Mouse (Mus musculus): ENCODE measurements around the gene Arhgap28. TPM values are rescaled to one million over a fixed set of nuclear protein-coding genes. Genes with fewer than 3 reads are reported as not detected.

Arhgap28 gene
- polyA plus RNA-seq, 1 experiment from 2014 or later: 0.90 TPM

- Histone ChIP-seq H3K9ac (no peak overlapping the region), H3K27me3 (no peaks in the 10 kb centered on the region), H3K9me3 (replicated peaks) (no peaks in the 10 kb centered on the region), H3K4me2 (no peak overlapping the region), H3K4me3 (replicated peaks) (no peak overlapping the region), H3K27ac (replicated peaks) (no peak overlapping the region), H3K36me3 (replicated peaks) (no peaks in the 10 kb centered on the region), H3K4me1 (replicated peaks) (no peaks in the 10 kb centered on the region)
- 9% methylated on average over 15 of the region's 15 CpGs for WGBS (ENCODE audit: insufficient replicate concordance)
- no peak for ATAC-seq (ENCODE audit: insufficient read depth)
Observed at GRCm38 (mm10) chr17:67988920-67989621, 14.8 kb downstream of the Arhgap28 start.

GRCm38 (mm10) chr17:67985532-67985931, 18.4 kb downstream of the Arhgap28 start:
- no peak for ATAC-seq (ENCODE audit: insufficient read depth)
- Histone ChIP-seq H3K27ac (replicated peaks) (no peak overlapping the region), H3K9ac (no peak overlapping the region), H3K36me3 (replicated peaks) (no peaks in the 10 kb centered on the region), H3K4me3 (replicated peaks) (no peak overlapping the region), H3K4me2 (no peak overlapping the region), H3K4me1 (replicated peaks) (no peaks in the 10 kb centered on the region), H3K9me3 (replicated peaks) (no peaks in the 10 kb centered on the region), H3K27me3 (no peaks in the 10 kb centered on the region)
- WGBS (ENCODE audit: insufficient replicate concordance): 54% methylated on average over 4 of the region's 4 CpGs

- H3K4me2 ChIP-seq: no peak overlapping the region
- no peaks in the 10 kb centered on the region for H3K4me1 ChIP-seq (replicated peaks)
- no peak overlapping the region for H3K4me3 ChIP-seq (replicated peaks)
- H3K9ac ChIP-seq: no peak overlapping the region
- no peak for ATAC-seq (ENCODE audit: insufficient read depth)
- 61% methylated on average over 3 of the region's 3 CpGs for WGBS (ENCODE audit: insufficient replicate concordance)
- H3K36me3 ChIP-seq (replicated peaks): no peaks in the 10 kb centered on the region
- H3K27me3 ChIP-seq: no peaks in the 10 kb centered on the region
- H3K27ac ChIP-seq (replicated peaks): no peak overlapping the region
- H3K9me3 ChIP-seq (replicated peaks): no peaks in the 10 kb centered on the region
Observed at GRCm38 (mm10) chr17:67980573-67980972, 23.3 kb downstream of the Arhgap28 start.

- no peaks in the 10 kb centered on the region for H3K36me3 ChIP-seq (replicated peaks)
- ATAC-seq (ENCODE audit: insufficient read depth): no peak
- WGBS (ENCODE audit: insufficient replicate concordance): 59% methylated on average over 5 of the region's 5 CpGs
- H3K27me3 ChIP-seq: no peaks in the 10 kb centered on the region
- no peak overlapping the region for H3K27ac ChIP-seq (replicated peaks)
- H3K4me2 ChIP-seq: no peak overlapping the region
- H3K9me3 ChIP-seq (replicated peaks): no peaks in the 10 kb centered on the region
- H3K4me1 ChIP-seq (replicated peaks): no peaks in the 10 kb centered on the region
- no peak overlapping the region for H3K4me3 ChIP-seq (replicated peaks)
- H3K9ac ChIP-seq: no peak overlapping the region
Observed at GRCm38 (mm10) chr17:67979248-67979647, 24.7 kb downstream of the Arhgap28 start.

- Histone ChIP-seq H3K4me2 (no peak overlapping the region), H3K9me3 (replicated peaks) (no peaks in the 10 kb centered on the region), H3K27me3 (no peaks in the 10 kb centered on the region), H3K9ac (no peak overlapping the region), H3K27ac (replicated peaks) (no peak overlapping the region), H3K4me1 (replicated peaks) (no peaks in the 10 kb centered on the region), H3K4me3 (replicated peaks) (no peak overlapping the region), H3K36me3 (replicated peaks) (no peaks in the 10 kb centered on the region)
- WGBS (ENCODE audit: insufficient replicate concordance): 49% methylated on average over 3 of the region's 3 CpGs
- no peak for ATAC-seq (ENCODE audit: insufficient read depth)
Observed at GRCm38 (mm10) chr17:67978786-67979185, 25.1 kb downstream of the Arhgap28 start.

- Histone ChIP-seq H3K36me3 (replicated peaks) (no peaks in the 10 kb centered on the region), H3K27ac (replicated peaks) (no peak overlapping the region), H3K4me1 (replicated peaks) (no peaks in the 10 kb centered on the region), H3K4me3 (replicated peaks) (no peak overlapping the region), H3K27me3 (no peaks in the 10 kb centered on the region), H3K9ac (no peak overlapping the region), H3K9me3 (replicated peaks) (no peaks in the 10 kb centered on the region), H3K4me2 (no peak overlapping the region)
- 31% methylated on average over 2 of the region's 2 CpGs for WGBS (ENCODE audit: insufficient replicate concordance)
- no peak for ATAC-seq (ENCODE audit: insufficient read depth)
Observed at GRCm38 (mm10) chr17:67976465-67976864, 27.5 kb downstream of the Arhgap28 start.

- no peaks in the 10 kb centered on the region for H3K9me3 ChIP-seq (replicated peaks)
- H3K36me3 ChIP-seq (replicated peaks): no peaks in the 10 kb centered on the region
- no peak overlapping the region for H3K9ac ChIP-seq
- H3K4me1 ChIP-seq (replicated peaks): no peaks in the 10 kb centered on the region
- no peak overlapping the region for H3K4me3 ChIP-seq (replicated peaks)
- H3K27me3 ChIP-seq: no peaks in the 10 kb centered on the region
- H3K27ac ChIP-seq (replicated peaks): no peak overlapping the region
- ATAC-seq (ENCODE audit: insufficient read depth): no peak
- H3K4me2 ChIP-seq: no peak overlapping the region
Observed at GRCm38 (mm10) chr17:67976027-67976426, 27.9 kb downstream of the Arhgap28 start.

- Histone ChIP-seq H3K36me3 (replicated peaks) (no peaks in the 10 kb centered on the region), H3K9ac (no peak overlapping the region), H3K27me3 (no peaks in the 10 kb centered on the region), H3K4me1 (replicated peaks) (no peaks in the 10 kb centered on the region), H3K9me3 (replicated peaks) (no peaks in the 10 kb centered on the region), H3K4me3 (replicated peaks) (no peak overlapping the region), H3K4me2 (no peak overlapping the region), H3K27ac (replicated peaks) (no peak overlapping the region)
- WGBS (ENCODE audit: insufficient replicate concordance): 34% methylated on average over 2 of the region's 2 CpGs
- no peak for ATAC-seq (ENCODE audit: insufficient read depth)
Observed at GRCm38 (mm10) chr17:67974679-67975078, 29.2 kb downstream of the Arhgap28 start.

- no peak overlapping the region for H3K4me2 ChIP-seq
- H3K9me3 ChIP-seq (replicated peaks): no peaks in the 10 kb centered on the region
- H3K27ac ChIP-seq (replicated peaks): no peak overlapping the region
- no peaks in the 10 kb centered on the region for H3K4me1 ChIP-seq (replicated peaks)
- ATAC-seq (ENCODE audit: insufficient read depth): no peak
- H3K36me3 ChIP-seq (replicated peaks): no peaks in the 10 kb centered on the region
- no peaks in the 10 kb centered on the region for H3K27me3 ChIP-seq
- H3K9ac ChIP-seq: no peak overlapping the region
- 62% methylated on average over 8 of the region's 8 CpGs for WGBS (ENCODE audit: insufficient replicate concordance)
- no peak overlapping the region for H3K4me3 ChIP-seq (replicated peaks)
Observed at GRCm38 (mm10) chr17:67966853-67967540, 36.9 kb downstream of the Arhgap28 start.

GRCm38 (mm10) chr17:67962858-67963257, 41.1 kb downstream of the Arhgap28 start:
- H3K9ac ChIP-seq: no peak overlapping the region
- no peak overlapping the region for H3K4me2 ChIP-seq
- no peaks in the 10 kb centered on the region for H3K4me1 ChIP-seq (replicated peaks)
- WGBS (ENCODE audit: insufficient replicate concordance): 49% methylated on average over 6 of the region's 6 CpGs
- H3K4me3 ChIP-seq (replicated peaks): no peak overlapping the region
- no peaks in the 10 kb centered on the region for H3K36me3 ChIP-seq (replicated peaks)
- H3K27me3 ChIP-seq: no peaks in the 10 kb centered on the region
- no peak for ATAC-seq (ENCODE audit: insufficient read depth)
- no peak overlapping the region for H3K27ac ChIP-seq (replicated peaks)
- H3K9me3 ChIP-seq (replicated peaks): no peaks in the 10 kb centered on the region

GRCm38 (mm10) chr17:67962020-67962419, 41.9 kb downstream of the Arhgap28 start:
- WGBS (ENCODE audit: insufficient replicate concordance): 74% methylated on average over 8 of the region's 8 CpGs
- no peak overlapping the region for H3K27ac ChIP-seq (replicated peaks)
- ATAC-seq (ENCODE audit: insufficient read depth): no peak

GRCm38 (mm10) chr17:67958909-67959308, 45.0 kb downstream of the Arhgap28 start:
- no peak overlapping the region for H3K4me3 ChIP-seq (replicated peaks)
- no peak overlapping the region for H3K27ac ChIP-seq (replicated peaks)
- ATAC-seq (ENCODE audit: insufficient read depth): no peak
- H3K36me3 ChIP-seq (replicated peaks): no peaks in the 10 kb centered on the region
- H3K4me1 ChIP-seq (replicated peaks): no peaks in the 10 kb centered on the region
- no peaks in the 10 kb centered on the region for H3K27me3 ChIP-seq
- no peak overlapping the region for H3K4me2 ChIP-seq
- no peaks in the 10 kb centered on the region for H3K9me3 ChIP-seq (replicated peaks)
- no peak overlapping the region for H3K9ac ChIP-seq
- WGBS (ENCODE audit: insufficient replicate concordance): 74% methylated on average over 7 of the region's 7 CpGs

More at GRCm38 (mm10) chr17:67962020-67962419, 41.9 kb downstream of the Arhgap28 start:
- Histone ChIP-seq H3K36me3 (replicated peaks) (no peaks in the 10 kb centered on the region), H3K4me2 (no peak overlapping the region), H3K9me3 (replicated peaks) (no peaks in the 10 kb centered on the region), H3K4me3 (replicated peaks) (no peak overlapping the region), H3K4me1 (replicated peaks) (no peaks in the 10 kb centered on the region), H3K27me3 (no peaks in the 10 kb centered on the region), H3K9ac (no peak overlapping the region)
